Mouse (Mus musculus): ENCODE results near the gene Carm1.
"Not testable (repeated sequence)": the region's sequence is repeated elsewhere in the genome, so short reads cannot be mapped to it uniquely, and the experiment has no call there.

Carm1 gene

GRCm38 (mm10) chr9:21546789-21547074, at the start of gene Carm1:
Carm1 (plus strand) TSS chr9:21546894.
- DNase-seq (ENCODE audit: low read depth): no peak

- DNase-seq (ENCODE audit: low read depth): no peak
Observed at GRCm38 (mm10) chr9:21497050-21497542, 49.6 kb upstream of the Carm1 start.

DNA sequence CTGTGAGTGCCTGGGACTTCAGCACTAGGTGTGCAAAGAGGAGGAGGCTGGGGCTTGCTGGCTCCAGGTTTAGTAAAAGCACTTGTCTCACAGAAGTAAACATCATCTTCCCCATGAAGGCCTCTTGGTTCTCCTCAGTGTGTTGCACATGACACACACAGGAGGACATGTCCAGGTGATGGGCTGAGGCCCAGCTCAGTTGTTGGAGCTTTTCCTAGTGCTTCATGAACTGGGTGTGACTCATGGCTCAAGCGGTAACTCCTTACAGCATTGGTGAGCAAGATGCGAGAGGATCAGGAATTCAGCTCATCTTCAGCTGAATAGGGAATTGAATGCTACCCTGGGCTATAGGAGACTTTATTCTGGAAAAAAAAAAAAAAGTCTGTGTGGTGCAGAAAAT, 49.0 kb upstream of the Carm1 start:
- DNase-seq (ENCODE audit: low read depth): no peak

- no peak for DNase-seq (ENCODE audit: low read depth)
Observed at GRCm38 (mm10) chr9:21498284-21498902, 48.3 kb upstream of the Carm1 start.

DNA sequence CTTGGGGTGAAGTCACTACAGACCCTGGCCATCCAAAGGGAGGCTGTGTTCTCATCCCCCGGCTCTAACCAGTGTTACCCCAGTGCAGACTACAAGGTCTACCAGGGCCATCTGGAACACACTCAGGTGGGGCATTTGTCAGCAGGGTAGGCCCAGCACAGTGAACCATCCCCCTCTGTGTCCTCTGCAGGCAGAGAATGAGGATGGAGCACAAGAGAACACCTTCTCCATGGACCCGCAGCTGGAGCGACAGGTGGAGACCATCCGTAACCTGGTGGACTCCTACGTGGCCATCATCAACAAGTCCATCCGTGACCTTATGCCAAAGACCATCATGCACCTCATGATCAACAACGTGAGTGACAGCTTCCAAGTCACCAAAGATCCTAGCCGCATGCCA, 43.3 kb upstream of the Carm1 start:
- DNase-seq (ENCODE audit: low read depth): no peak

GRCm38 (mm10) chr9:21505767-21506166, 40.9 kb upstream of the Carm1 start:
- DNase-seq (ENCODE audit: low read depth): no peak

- DNase-seq (ENCODE audit: low read depth): no peak
Observed at GRCm38 (mm10) chr9:21507753-21508430, 38.8 kb upstream of the Carm1 start.

DNA sequence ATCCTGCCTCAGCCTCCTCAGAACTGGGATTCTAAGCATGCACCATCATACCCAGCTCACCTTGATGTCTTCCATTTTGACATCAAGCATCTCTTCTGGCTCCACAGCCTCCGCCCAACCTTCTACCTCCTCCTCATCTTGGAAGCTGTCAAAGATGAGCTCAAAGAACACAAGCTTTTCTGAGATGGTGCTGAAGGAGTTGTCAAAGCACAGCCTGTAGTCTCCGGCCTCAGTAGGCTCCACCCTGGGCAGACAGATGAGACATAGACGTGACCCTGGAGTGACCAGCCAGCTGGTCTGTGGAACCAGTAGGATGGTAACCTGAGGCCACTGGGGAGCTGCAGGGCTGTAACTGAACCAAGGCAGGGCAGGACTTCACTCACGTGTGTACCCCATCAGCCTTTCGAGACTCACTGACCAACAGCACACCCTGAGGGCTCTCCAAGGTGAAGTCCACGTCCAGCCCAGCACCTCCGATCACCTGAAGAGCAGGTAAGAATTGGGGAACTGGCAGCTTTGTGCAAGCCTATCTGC, 37.8 kb upstream of the Carm1 start:
- DNase-seq (ENCODE audit: low read depth): no peak

DNA sequence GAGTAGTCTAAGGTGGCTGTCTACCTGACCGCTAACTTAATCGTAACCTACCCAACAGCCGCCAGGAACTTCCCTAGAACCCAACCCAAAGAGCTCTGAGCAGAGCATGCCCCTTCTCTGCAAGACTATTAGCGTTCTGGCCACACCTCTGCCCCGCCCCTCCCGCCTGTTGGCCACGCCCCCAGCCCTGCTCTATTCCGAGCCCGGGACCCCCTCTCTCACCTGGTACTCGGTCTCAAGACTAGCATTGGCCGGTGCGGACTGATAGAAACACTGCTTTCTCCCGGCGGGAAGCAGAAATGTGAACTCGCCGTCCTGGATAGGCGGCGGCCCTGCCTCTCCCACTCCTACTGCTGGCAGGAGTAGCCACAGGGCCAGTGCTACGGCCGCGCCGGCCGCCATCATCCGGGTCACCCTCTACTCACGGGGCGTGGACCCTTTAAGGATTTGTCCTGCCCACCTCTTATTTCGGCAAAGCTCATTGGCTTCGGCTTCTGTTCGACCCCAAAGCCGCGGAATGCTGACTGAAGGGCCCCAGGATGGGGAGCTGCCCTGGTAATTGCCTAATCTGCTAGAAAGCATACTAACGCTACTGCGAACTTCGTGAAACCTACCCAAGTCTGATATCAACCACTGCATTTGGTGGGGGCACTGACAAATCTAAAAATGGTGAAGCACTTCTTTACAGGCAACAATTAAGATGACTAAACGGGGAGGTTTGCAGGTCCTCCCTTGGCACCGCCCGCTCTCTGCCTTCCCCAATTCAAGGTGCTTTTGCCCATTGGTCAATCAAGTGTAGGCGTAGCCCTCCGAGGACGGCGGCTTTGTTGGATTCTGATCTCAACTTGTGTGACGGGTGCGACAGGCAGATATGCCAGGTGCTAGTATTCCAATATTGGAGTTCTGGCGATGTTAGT, 36.7 kb upstream of the Carm1 start, which contains the start of gene Tmed1:
Gene Tmed1, minus strand, starts transcription at position 481 of the 917 bp plus-strand sequence.
- peak; percentile 59 for DNase-seq (ENCODE audit: low read depth)

DNA sequence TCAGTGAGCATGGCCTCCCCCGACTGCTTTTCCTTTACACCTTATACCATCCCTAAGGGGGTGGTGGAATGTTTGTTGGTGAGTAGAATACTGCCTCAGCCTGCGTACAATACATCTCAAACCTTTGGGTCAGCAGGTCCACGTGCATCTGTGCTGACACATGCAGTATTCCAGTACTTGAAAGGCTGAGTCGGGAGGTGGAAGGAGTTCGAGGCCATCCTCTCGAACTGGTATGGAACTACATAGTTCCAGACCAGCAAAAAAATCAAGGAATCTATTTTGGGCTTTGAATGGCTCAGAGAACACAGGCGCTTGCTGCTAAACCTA, 36.0 kb upstream of the Carm1 start:
- no peak for DNase-seq (ENCODE audit: low read depth)

DNA sequence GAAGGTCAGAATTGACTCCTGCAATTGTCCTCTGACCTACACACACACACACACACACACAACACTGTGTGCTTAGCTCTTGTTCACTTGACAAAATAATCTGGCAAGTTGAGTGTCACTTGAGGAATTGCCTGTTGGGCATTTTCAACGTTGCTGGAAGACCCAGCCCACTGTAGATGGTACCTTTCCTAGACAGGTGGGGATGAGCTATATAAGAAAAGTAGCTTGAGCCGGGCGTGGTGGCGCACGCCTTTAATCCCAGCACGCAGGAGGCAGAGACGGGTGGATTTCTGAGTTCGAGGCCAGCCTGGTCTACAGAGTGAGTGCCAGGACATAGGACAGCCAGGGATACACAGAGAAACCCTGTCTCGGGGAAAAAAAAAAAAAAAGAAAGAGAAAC, 35.6 kb upstream of the Carm1 start:
- DNase-seq (ENCODE audit: low read depth): no peak

- no peak for DNase-seq (ENCODE audit: low read depth)
Observed at GRCm38 (mm10) chr9:21513466-21513865, 33.2 kb upstream of the Carm1 start.

DNA sequence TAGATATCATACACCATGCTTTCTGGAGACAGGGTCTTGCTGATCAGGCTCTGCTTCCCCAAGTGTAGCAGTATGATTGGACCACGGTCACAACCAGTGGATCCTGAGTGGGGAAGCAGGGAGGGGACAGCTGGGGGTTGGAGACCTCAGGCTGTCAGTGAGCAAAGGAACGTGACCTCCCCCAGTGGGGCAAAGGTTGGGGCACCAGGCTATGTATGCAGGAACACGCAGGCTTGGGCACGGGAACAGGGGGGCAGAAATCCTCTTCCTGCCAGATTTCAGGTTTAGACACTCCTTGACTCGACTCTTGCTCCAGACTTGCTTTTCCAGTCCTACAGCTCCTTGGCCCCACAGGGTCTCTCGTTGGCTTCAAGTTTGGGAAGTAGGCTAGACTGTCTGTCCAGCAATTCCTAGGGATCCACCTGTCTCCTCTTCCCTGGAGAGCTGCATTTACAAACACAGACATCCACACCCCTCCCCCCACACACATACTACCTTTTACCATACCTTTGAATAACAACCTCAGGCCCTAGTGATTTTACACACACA, 28.7 kb upstream of the Carm1 start:
- no peak for DNase-seq (ENCODE audit: low read depth)

DNA sequence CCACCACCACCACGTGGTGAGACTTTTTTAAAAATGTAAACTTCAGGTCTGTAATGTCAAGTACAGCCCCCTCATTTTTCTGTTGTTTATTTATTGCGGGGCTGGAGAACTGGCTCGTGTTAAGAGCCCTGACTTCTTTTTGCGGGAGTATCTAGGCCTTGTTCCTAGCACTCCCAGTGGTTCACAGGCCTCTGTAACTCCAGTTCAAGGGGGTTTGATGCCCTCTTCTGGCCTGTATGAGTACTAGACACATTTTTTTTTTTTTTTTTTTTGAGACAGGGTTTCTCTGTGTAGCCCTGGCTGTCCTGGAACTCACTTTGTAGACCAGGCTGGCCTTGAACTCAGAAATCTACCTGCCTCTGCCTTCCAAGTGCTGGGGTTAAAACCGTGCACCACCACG, 28.0 kb upstream of the Carm1 start:
- DNase-seq (ENCODE audit: low read depth): not testable (repeated sequence)

- DNase-seq (ENCODE audit: low read depth): peak; percentile 43
Observed at GRCm38 (mm10) chr9:21525142-21525936, 21.4 kb upstream of the Carm1 start.

DNA sequence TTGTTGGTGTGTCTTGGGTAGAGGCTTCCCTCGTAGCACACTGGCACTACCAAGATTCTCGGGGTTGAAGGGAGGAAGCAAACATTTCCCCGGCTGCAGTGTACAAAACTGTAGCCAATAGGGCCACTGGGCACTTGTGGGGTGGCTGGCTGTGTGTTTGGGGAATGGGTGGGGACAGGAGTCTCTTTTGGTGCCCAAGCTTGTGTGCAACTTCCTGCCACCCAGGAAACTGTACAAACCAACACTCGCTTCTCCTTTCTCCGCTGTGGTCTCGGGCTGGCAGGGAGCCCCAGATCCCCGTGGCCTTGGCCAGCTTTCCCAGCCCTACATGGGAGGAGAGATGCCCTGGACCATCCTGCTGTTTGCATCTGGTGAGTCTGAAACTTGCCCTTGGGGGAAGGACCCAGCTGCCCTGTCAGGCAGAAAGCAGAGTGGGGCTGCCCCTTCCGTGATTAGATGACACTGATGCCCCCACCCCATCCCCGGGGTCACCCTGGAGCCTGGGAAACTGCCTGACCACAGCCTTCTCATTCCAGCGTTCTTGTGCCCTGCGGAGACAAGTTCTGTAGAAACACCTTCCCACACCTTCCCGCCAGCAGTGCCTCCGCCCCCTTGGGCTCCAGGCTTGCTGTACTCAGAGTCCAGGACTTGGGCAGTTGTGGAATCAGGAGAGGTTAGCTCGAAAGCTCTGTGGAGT, 20.6 kb upstream of the Carm1 start, which contains the start of gene AB124611:
Gene AB124611, plus strand, starts transcription at position 240 of the 697 bp plus-strand sequence.
- peak; percentile 61 for DNase-seq (ENCODE audit: low read depth)

GRCm38 (mm10) chr9:21526634-21526944, 20.1 kb upstream of the Carm1 start:
- no peak for DNase-seq (ENCODE audit: low read depth)

GRCm38 (mm10) chr9:21527100-21527801, 19.4 kb upstream of the Carm1 start:
- no peak for DNase-seq (ENCODE audit: low read depth)

DNA sequence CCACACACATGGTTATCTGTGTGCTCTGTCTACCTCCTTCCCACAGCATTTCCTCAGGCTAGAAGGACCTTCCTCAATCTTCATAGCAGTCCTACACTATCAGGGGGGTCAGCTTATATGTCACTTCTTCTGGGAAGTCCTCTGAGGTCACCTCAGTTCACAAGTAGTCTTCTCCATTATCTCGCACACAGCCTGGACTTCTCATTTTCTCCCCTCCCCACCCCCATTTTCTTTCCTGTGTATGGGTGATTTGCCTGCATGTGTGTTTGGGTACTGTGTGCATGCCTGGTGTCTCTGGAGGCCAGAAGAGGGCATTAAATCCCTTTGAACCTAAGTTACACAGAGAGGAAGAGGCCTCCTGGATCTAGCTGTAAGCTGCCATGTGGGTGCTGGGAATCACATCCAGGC, 18.8 kb upstream of the Carm1 start:
- no peak for DNase-seq (ENCODE audit: low read depth)

DNA sequence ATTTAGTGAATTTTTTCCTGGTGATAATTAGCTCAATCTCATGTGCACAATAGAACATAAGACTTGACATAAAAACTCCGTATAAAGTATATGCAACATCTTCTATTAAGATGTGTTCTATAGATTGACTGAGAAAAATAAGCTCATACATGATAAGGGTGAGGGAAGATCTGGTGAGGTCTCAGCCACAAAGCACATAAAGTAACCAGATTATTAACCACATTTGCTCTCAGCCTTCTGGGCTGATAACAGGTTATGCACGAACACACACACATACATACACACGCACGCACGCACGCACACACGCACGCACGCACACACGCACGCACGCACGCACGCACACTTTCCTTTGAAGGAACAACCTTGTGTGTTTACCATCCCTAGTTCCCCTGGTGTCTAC, 10.2 kb upstream of the Carm1 start:
- DNase-seq (ENCODE audit: low read depth): no peak

All from naive thymus-derived CD4-positive, alpha-beta T cell, adult 2 months (primary cell).